In genomic region chr5:118090101-118090500, GRCm38 (mm10) we compare ENCODE assay signal across 14 mouse cellular contexts.
DNase-seq lines count a peak whose midpoint lies in the region; ATAC-seq lines count a peak whose summit lies in the region.
"Had no signal": no experiment of that assay in that cellular context is flagged by ENCODE, and none has a peak within 500 bp of the region (broad histone marks: within the 10 kb centered on the region; RNA-seq: fewer than 3 reads in every experiment).

No protein-coding gene starts in this region.

- H3K4me2 ChIP-seq in midbrain, embryonic 12.5 days (replicated peaks) = no peak overlapping the region
- H3K4me2 ChIP-seq in forebrain, embryonic 15.5 days (replicated peaks) = no peak overlapping the region
- no peak overlapping the region for H3K4me2 ChIP-seq in hindbrain, embryonic 15.5 days
- no peak overlapping the region for H3K4me2 ChIP-seq in neural tube, embryonic 15.5 days

- no peak overlapping the region for H3K9ac ChIP-seq in midbrain, embryonic 12.5 days (replicated peaks)
- no peak overlapping the region for H3K9ac ChIP-seq in forebrain, embryonic 15.5 days (replicated peaks)
- H3K9ac ChIP-seq in hindbrain, embryonic 15.5 days = 0 out of 2 replicates have a peak overlapping the region, but pooled peaks have one; percentile 6
- no peak overlapping the region for H3K9ac ChIP-seq in neural tube, embryonic 15.5 days (replicated peaks)

- no peak for ATAC-seq in midbrain, embryonic 12.5 days (ENCODE audit: low FRiP score, low read depth)
- no peak for ATAC-seq in forebrain, embryonic 15.5 days (replicated peaks)
- no peak for ATAC-seq in hindbrain, embryonic 15.5 days (ENCODE audit: low FRiP score, low read depth)
- ATAC-seq in neural tube, embryonic 15.5 days (ENCODE audit: low FRiP score) = no peak

- no peak overlapping the region for H3K4me3 ChIP-seq in midbrain, embryonic 12.5 days
- H3K4me3 ChIP-seq in midbrain, embryonic 10.5 days = no peak overlapping the region
- no peak overlapping the region for H3K4me3 ChIP-seq in forebrain, embryonic 15.5 days
- H3K4me3 ChIP-seq in hindbrain, embryonic 15.5 days = no peak overlapping the region
- H3K4me3 ChIP-seq in neural tube, embryonic 15.5 days (replicated peaks) = no peak overlapping the region
- H3K4me3 ChIP-seq: embryonic facial prominence, embryonic 10.5 days had no signal

- H3K9me3 ChIP-seq in midbrain, embryonic 12.5 days = no peaks in the 10 kb centered on the region
- no peaks in the 10 kb centered on the region for H3K9me3 ChIP-seq in midbrain, embryonic 10.5 days (replicated peaks)
- H3K9me3 ChIP-seq in forebrain, embryonic 15.5 days = no peaks in the 10 kb centered on the region
- no peaks in the 10 kb centered on the region for H3K9me3 ChIP-seq in hindbrain, embryonic 15.5 days
- H3K9me3 ChIP-seq in neural tube, embryonic 15.5 days (replicated peaks) = no peaks in the 10 kb centered on the region
- H3K9me3 ChIP-seq: embryonic facial prominence, embryonic 10.5 days had no signal

- no peak for DNase-seq in midbrain, embryonic 10.5 days (ENCODE audit: low spot score)
- DNase-seq in embryo, embryonic 11 days = no peak
- DNase-seq in ovary, adult 18-20 months (ENCODE audit: low spot score) = no peak
- DNase-seq: gastrocnemius, postnatal 14 days; left cerebral cortex, postnatal 4 days; right cerebral cortex, adult 18-20 months had no signal

- 97% methylated on average over 6 of the region's 6 CpGs for WGBS in midbrain, embryonic 12.5 days
- WGBS in midbrain, embryonic 10.5 days = 97% methylated on average over 6 of the region's 6 CpGs
- 89% methylated on average over 6 of the region's 6 CpGs for WGBS in forebrain, embryonic 15.5 days
- WGBS in hindbrain, embryonic 15.5 days = 93% methylated on average over 6 of the region's 6 CpGs
- WGBS in neural tube, embryonic 15.5 days = 96% methylated on average over 6 of the region's 6 CpGs

- H3K4me1 ChIP-seq in midbrain, embryonic 12.5 days = peaks cover 39% of the 10 kb centered on the region
- H3K4me1 ChIP-seq in midbrain, embryonic 10.5 days = peaks cover 16% of the 10 kb centered on the region; the same call in 1 of the 2 replicates
- peaks cover 44% of the 10 kb centered on the region for H3K4me1 ChIP-seq in forebrain, embryonic 15.5 days
- peaks cover 46% of the 10 kb centered on the region for H3K4me1 ChIP-seq in hindbrain, embryonic 15.5 days (replicated peaks)
- H3K4me1 ChIP-seq in neural tube, embryonic 15.5 days = peaks cover 48% of the 10 kb centered on the region

- peaks cover 46% of the 10 kb centered on the region for H3K36me3 ChIP-seq in midbrain, embryonic 12.5 days
- peaks cover 61% of the 10 kb centered on the region for H3K36me3 ChIP-seq in midbrain, embryonic 10.5 days
- H3K36me3 ChIP-seq in forebrain, embryonic 15.5 days = peaks cover 17% of the 10 kb centered on the region
- peaks cover 22% of the 10 kb centered on the region for H3K36me3 ChIP-seq in hindbrain, embryonic 15.5 days
- peaks cover 34% of the 10 kb centered on the region for H3K36me3 ChIP-seq in neural tube, embryonic 15.5 days

- peak overlapping the region; percentile 58; the same call in 1 of the 2 replicates for H3K27ac ChIP-seq in midbrain, embryonic 12.5 days (replicated peaks)
- no peak overlapping the region; the same call in 1 of the 2 replicates for H3K27ac ChIP-seq in midbrain, embryonic 10.5 days (replicated peaks)
- peak overlapping the region; percentile 74 for H3K27ac ChIP-seq in forebrain, embryonic 15.5 days (replicated peaks)
- H3K27ac ChIP-seq in hindbrain, embryonic 15.5 days (replicated peaks) = peak overlapping the region; percentile 66
- H3K27ac ChIP-seq in neural tube, embryonic 15.5 days (replicated peaks) = 0 out of 2 replicates have a peak overlapping the region, but pooled peaks have one; percentile 72
- H3K27ac ChIP-seq: embryonic facial prominence, embryonic 10.5 days; macrophage had no signal

- no peaks in the 10 kb centered on the region for H3K27me3 ChIP-seq in midbrain, embryonic 12.5 days
- no peaks in the 10 kb centered on the region for H3K27me3 ChIP-seq in midbrain, embryonic 10.5 days (ENCODE audit: low read depth, poor library complexity, severe bottlenecking)
- no peaks in the 10 kb centered on the region for H3K27me3 ChIP-seq in forebrain, embryonic 15.5 days
- no peaks in the 10 kb centered on the region for H3K27me3 ChIP-seq in hindbrain, embryonic 15.5 days
- H3K27me3 ChIP-seq in neural tube, embryonic 15.5 days (replicated peaks) = no peaks in the 10 kb centered on the region
- H3K27me3 ChIP-seq: CH12.LX, Patski had no signal
